Mouse (Mus musculus) urinary bladder, adult 2 months (tissue): ENCODE data around the gene Golim4. TPM values are rescaled to one million over a fixed set of nuclear protein-coding genes. Genes with fewer than 3 reads are reported as not detected.

Experiments used
- DNase-seq: peaks from one replicate; pipeline ENCODE4 v3.0.0; 2022; ENCODE audit warnings: low spot score
- polyA plus RNA-seq: library from polyadenylated mRNA; depleted of rRNA; stranded (reverse); fragments of >200 nt; gene quantifications from 2 replicates; pipeline ENCODE4 v1.2.3, GENCODE M21; 2012

Gene Golim4
- polyA plus RNA-seq, 1 experiment: 74.6 TPM

GRCm38 (mm10) chr3:75926327-75926726 is 30.4 kb downstream of the Golim4 start:
- no peak for DNase-seq

GRCm38 (mm10) chr3:75925123-75925522 is 31.6 kb downstream of the Golim4 start:
- DNase-seq: no peak

GRCm38 (mm10) chr3:75917770-75918503 is 38.8 kb downstream of the Golim4 start:
- no peak for DNase-seq

GRCm38 (mm10) chr3:75912786-75913185 is 44.0 kb downstream of the Golim4 start:
- DNase-seq: no peak

- no peak for DNase-seq
Observed at GRCm38 (mm10) chr3:75910768-75911167, 46.0 kb downstream of the Golim4 start.

- DNase-seq: no peak
Observed at GRCm38 (mm10) chr3:75910257-75910656, 46.5 kb downstream of the Golim4 start.

GRCm38 (mm10) chr3:75901903-75902598 is 54.7 kb downstream of the Golim4 start:
- no peak for DNase-seq

- no peak for DNase-seq
Observed at GRCm38 (mm10) chr3:75895075-75895474, 61.7 kb downstream of the Golim4 start.

GRCm38 (mm10) chr3:75891581-75891980 is 65.2 kb downstream of the Golim4 start:
- no peak for DNase-seq

- DNase-seq: no peak
Observed at GRCm38 (mm10) chr3:75889323-75889722, 67.4 kb downstream of the Golim4 start.

GRCm38 (mm10) chr3:75881582-75881981 is 75.2 kb downstream of the Golim4 start:
- no peak for DNase-seq

GRCm38 (mm10) chr3:75879269-75879668 is 77.5 kb downstream of the Golim4 start:
- no peak for DNase-seq

- no peak for DNase-seq
Observed at GRCm38 (mm10) chr3:75868886-75869285, 87.9 kb downstream of the Golim4 start.

- DNase-seq: no peak
Observed at GRCm38 (mm10) chr3:75864203-75864602, 92.5 kb downstream of the Golim4 start.

GRCm38 (mm10) chr3:75861677-75862076 is 95.1 kb downstream of the Golim4 start:
- no peak for DNase-seq

- DNase-seq: no peak
Observed at GRCm38 (mm10) chr3:75860760-75861159, 96.0 kb downstream of the Golim4 start.

GRCm38 (mm10) chr3:75835286-75835967 is 121.3 kb downstream of the Golim4 start:
- DNase-seq: no peak

- no peak for DNase-seq
Observed at GRCm38 (mm10) chr3:75834827-75835226, 121.9 kb downstream of the Golim4 start.
